Mouse (Mus musculus) monocyte, adult 5-6 weeks (primary cell): ENCODE data around the gene Tmem221. TPM values are rescaled to one million over a fixed set of nuclear protein-coding genes. Genes with fewer than 3 reads are reported as not detected.
"Not testable (repeated sequence)": the region's sequence is repeated elsewhere in the genome, so short reads cannot be mapped to it uniquely, and the experiment has no call there.

Experiments
- ATAC-seq: fragments of 153-309, 156-312 bp; replicated peaks from 2 replicates; pipeline ENCODE4 v1.8.0; 2017; ENCODE audit warnings: mild to moderate bottlenecking; ENCODE audit not compliant: low TSS enrichment, insufficient number of reproducible peaks, severe bottlenecking, poor library complexity, low FRiP score
- total RNA-seq: library from RNA; stranded (forward); fragments of 200-1000, 200-491, 200-594 nt; gene quantifications from 3 replicates; pipeline ENCODE4 v1.2.3, GENCODE M21; 2017

Gene Tmem221
- total RNA-seq, 1 experiment from 2014 or later: not detected

DNA sequence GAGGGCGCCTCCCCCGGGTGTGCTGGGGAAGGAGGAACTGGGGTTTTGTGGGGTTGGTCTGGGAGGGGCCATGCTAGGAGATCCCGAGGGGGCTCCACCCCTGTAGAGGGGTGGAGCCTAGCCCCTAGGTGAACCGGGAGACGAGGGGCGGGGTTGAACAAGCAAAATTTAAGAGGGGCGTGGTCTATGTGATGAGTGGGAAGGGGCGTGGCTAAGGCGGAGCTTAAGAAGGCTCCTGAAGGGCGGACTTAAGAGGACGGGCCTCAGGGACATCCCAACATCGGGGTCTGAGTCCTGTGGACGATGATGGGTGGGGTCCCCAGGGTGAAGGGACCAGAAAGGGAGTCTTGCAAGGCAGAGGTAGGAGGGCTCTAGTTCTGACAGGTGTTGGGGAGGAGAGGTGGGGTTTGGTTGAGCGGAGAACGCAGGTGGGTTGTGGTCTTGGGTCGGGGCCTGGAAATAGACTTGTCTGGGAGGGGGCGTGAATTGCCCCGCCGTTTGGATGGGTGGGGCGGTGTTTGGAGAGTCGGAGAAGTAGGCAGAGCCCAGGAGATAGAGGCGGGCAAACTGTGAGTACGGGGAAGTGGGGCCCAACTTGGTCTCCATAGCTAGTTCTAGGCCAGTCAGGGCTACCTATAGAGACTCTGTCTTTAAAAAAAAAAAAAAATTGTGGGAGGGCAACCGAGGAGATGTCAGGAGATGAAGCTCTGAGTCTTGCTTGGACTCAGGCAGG, 453 bp upstream of the Tmem221 start:
- ATAC-seq: peak; percentile 64

DNA sequence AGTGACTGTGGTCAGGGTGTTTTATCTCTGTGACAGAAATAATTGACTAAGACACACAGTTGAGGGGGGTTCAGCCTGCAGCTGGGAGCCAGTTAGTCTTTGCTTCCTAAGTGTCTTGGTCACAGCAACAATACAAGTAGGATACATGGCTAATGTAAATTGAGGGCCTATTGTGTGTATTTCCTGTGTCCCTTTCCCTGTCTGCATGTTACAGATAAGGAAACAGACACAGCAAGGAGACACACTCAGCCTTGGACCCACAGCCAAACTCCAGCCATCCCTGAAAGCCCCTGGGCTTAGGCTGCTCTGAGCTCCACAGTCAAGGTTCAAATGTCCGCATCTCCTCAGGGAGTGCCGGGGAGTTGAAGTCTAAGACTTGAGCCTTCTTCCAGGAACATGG, 4.0 kb downstream of the Tmem221 start:
- no peak for ATAC-seq

DNA sequence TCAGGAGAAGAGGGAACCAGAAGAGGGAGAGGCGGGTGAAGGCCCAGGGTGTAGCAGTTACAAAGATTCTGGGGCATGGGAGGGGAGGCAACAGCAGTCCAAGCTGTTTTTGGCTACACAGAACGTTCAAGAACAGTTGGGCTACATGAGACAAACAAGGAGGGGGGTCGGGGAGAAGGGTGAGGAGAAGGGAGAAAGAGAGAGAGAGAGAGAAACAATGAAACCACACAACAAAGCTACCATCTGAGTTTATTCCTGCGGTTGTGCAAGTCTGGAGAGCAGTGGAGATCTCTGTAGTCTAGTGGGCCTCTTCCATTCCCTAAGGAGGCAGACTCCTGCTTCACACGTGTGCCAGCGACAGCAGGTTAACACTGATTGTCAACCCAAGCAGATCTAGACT, 4.7 kb downstream of the Tmem221 start:
- no peak for ATAC-seq

DNA sequence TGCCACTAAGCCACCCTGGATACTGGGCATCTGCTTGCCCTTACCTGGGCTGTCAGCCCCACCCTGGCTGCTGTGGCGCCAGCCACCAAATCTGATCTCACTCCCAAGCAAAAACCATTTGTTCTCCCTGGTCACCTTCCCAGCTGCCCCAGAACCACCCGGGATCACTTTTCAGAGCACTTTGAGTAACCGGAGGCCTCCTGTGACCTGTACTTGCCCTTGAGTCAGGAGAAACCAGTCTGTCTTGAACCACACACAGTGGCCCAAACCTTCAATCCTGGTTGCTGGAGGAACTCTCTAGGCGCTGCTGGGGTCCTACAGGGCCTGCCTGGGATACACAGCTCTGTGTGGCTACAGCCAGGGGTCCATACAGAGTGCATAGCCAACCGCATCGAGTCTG, 5.9 kb downstream of the Tmem221 start:
- ATAC-seq: no peak

DNA sequence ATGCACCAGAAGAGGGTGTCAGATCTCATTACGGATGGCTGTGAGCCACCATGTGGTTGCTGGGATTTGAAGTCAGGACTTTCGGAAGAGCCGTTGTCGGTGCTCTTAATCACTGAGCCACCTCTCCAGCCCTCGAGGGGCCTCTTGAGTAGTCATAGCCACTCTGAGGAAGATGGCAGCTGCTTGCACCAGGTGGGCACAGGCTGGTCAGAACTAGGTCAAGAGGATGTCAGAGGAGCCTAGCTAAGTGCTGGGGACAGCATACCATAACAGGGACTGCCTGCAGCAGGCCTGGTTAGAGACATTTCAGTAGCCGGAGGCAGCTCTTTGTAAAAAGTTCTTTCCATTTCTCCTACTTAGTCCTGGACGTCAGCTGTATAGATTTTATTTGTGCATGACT, 7.9 kb downstream of the Tmem221 start:
- ATAC-seq: no peak

DNA sequence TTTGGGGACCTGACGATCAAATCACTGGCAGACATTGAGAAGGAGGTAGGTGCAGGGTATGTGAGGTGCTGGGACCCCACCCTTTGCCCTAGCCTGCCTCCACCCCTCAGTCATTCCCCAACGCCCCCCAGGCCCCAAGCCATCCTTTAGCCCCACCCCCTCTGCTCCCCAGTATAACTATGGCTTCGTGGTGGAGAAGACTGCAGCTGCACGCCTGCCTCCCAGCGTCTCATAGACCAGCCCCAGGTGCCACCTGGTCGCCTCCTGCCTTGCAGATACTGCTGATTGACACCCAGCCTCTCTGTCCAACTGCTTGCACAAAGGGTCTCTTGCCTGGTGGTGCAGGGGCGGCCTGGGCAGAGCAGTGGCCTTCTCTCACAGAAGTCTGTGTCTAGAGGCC, 11.1 kb downstream of the Tmem221 start:
- no peak for ATAC-seq

DNA sequence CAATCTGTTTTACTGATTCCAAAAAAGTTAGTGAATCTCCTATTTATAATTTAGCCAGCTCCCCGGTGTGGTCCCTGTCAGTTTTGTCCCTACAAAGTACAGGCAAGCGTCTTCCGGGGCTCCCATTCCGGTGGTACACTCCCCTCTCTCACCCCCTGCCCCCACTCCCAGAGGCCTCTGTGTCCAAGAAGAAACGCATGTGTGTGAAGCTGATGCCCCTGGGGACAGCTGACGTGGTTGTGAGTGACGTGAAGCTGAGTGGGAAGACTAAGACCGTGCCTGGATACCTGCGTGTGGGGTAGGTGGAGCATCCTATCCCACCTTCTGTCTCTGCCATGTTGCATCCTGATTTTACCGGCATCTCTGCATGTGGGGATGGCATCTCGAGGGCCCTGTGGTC, 13.6 kb downstream of the Tmem221 start:
- ATAC-seq: no peak

DNA sequence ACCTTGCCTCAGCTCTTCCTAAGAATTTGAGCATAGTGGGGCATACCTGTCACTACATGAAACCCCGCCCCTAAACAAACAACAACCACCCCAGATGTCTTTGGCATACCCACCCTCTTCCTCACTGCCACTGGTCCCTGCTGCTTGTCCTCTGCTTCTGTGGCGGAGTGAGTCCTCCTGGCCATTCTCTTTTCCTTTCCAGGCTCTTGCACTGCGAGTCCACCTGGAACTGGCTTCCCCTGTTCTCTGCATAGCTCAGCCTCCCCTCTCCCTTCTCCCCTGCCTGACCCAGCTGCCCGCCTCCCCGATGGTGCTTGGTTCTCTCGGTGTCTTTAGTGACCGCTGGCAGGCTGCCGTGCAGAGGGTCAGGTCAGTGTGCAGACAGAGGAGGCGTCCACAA, 14.9 kb downstream of the Tmem221 start:
- ATAC-seq: no peak

DNA sequence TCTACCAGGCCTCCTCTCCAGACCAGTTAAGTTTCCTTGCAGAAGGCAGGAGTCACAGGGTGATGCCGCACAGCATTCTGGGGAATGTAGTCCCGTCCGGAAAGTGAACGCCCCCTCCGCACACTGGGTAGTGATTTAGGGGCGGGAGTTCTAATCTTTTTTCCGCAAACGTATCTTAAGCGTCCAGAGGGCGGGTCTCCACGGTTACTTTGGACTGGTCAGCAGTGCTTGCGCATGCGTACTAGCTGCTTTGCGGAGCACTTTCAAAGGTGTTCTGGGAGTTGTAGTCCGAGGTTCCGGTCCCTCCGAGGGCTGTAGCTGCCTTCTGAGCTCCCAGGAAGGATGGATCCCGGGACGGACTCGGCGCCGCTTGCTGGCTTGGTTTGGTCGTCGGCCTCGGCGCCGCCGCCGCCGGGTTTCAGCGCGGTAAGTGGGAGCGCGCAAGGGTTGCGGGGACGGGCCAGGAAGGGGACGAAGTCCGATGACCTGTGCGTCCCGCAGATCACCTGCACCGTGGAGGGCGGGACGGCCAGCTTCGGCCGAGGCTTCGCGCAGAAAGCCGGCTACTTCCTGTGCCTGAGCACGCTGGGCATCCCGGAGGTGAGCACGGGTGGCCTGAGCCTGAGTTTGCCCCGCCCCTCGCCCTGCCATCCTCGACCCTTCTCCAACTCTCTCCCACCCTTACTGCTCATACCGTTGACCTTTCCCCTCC, 15.9 kb downstream of the Tmem221 start, which contains the start of gene Mvb12a:
Gene Mvb12a (plus strand): TSS at position 291 of the 712 bp plus-strand sequence.
- peak; percentile 95 for ATAC-seq

DNA sequence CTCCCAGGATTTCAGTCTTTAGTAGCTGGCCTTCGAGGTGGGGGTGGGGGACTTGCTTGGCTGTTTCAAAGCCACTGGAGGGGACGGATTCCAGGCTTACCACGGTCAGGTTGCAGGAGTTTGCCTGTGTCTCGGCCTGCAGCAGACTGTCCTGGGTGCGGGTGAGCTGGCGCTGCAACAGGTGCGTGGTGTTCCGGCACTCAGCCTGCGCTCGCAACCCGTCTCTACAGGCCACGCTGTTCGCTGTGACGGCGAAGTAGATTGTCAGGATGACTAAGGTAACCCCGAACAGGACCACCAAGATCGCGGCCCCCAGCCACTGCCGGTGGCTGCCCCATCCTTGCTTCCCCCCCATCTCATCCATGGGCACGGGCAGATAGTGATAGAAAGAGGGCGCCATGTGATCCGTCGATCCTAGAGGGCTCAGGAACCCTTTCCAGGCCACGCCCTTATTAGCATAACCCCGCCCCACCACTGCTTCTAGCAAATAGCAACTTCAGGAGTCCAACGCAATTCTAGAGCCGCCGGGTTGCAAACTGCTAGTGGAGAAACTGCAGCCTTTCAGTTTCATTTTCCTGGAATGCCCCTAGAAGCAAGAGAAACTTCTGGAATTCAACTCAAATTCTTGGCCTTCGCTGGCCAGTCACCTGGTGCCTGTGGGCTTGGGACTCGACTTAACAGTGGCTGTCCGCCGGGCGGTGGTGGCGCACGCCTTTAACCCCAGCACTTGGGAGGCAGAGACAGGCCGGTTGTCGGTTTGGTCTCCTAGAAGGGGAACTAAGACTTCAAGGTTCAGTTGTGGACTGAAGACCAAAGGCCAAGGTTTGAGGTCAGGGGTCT, 21.4 kb downstream of the Tmem221 start, which contains the start of gene Bst2:
Gene Bst2 (minus strand): TSS at position 429 of the 840 bp plus-strand sequence.
- peak; percentile 88 for ATAC-seq

DNA sequence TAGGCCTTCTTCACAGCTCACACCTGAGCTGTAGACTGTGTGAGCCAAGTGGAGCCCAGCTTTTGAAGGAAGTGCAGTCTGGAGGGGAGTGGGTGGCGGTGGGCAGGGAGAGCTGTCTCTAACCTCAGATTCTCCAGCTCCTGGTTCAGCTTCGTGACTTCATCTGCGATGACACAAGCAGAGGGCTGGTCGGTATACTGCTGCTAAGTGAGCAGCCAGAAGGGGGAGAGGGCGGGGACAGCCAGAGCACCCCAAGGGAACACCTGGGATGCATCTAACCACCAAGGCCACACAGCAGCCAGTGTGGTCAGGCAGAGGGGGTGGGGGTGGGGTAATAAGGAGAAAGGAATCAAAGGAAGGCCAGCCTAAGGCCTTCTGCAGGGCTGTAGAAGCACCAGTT, 23.0 kb downstream of the Tmem221 start:
- ATAC-seq: no peak

DNA sequence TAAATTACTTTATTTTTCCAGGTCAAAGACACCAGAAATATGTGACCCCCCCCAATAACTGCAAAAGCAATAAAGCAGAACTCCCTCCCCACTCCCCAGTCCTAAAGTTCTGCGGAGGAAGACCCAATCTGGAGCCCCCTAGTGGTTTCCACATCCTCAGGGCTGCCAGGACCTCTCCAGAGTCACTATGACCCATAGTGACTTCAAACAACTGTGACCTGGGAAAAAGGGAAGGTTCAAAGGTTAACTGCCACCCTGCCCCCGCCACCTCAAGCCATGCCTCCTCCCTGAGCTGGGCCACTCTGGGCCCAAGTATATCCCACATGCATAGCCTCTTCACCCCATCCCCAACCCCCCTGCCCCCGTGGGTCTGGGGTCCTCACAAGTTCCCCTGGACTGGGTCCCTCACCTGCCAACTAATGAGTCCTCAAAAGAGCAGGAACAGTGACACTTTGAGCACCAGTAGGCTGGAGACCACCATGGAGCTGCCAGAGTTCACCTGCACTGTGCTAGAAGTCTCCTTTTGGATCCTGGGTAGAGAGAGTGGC, 24.3 kb downstream of the Tmem221 start:
- no peak for ATAC-seq

DNA sequence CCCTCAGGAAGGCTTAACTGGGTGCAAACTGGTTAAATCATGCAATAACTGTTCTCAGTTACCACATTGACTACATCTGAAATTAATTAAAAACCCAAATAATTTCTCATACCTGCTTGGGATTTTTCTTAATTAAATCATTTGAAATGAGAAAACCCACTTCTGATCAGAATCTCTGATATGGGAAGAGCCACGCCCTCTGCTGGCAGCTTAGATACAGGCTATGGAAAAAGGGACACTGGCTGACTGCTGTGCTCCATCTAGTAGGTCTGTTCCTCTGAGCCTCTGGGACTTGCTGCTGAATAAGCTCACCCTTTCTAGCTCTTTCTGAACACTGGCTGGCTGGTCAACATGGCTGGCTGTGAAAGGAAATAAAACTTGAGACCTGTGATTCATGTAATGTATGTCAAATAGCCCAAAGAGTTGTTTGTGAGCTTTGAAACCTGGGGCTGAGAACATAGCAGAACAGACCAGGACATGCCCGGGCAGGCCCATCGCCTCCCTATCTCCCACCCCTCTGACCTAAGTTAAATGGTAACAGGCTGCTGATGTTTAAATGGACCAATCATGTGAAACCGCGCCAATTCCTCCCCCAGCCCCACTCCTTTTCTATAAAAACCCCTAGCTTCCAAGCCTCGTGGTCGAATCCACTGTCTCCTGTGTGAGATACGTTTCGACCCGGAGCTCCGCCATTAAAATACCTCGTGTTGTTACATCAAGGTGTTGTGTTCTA, 27.8 kb downstream of the Tmem221 start:
- not testable (repeated sequence) for ATAC-seq

DNA sequence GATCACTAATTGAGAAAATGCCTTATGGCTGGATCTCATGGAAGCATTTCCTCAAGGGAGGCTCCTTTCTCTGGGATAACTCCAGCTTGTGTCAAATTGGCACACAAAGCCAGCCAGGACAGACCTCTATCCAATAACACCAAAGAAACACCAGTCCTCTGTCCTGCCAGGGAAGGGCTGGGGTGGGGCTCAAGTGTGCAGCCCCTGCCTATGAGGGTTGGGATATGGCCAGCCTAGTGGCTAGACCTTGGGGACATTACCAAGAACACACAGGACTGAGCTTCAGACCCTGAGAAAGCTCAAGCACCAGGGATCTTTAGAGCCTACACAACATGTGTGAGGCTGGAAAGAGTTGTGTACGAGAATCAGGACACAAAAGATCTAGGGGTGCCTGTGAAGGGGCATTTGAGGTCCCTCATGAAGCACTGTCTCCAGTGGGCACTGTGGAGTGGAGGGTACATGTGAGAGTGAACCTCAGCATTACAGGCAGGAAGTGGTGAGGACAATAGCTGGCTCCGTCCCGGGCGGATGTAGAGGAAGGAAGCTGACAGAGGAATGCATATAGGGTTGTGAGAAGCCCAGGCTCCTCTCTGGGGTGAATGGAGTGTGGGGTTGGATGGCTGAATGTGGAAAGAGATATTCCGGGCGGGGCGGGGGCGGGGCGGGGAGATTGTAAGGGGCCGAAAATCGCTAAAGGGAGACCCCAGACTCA, 30.2 kb downstream of the Tmem221 start:
- 0 out of 2 replicates have a peak, but pooled peaks have one; percentile 63 for ATAC-seq

DNA sequence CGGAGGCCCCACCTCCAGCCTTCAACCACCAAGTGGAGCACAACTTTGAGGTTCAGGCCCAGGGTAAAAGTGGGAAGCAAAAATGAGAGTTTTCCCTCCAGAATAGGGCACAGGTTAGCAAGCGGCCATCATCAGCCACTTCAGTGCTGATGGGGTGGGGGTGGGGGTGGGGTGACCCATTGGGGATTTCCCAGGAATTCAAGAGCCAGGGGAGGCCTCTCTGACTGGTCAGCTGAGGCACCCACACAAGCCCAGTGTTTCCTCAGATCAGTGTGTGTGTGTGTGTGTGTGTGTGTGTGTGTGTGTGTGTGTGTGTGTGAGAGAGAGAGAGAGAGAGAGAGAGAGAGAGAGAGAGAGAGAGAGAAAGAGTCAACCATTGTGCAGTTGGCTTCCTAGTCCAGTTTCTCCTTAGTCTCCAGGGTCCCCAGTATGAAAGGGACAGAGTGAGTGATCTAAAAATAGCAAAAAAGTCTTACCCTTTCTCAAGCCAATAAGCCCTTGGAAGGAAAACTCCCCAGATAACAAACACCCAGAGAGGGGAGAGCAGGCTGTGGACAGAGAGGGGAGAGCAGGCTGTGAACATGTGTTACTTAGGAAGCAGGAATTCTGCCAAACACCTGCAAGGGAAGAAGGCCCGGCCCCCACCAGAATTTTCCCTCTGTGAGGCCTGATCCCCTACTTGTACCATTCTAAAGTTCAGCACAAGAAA, 31.4 kb downstream of the Tmem221 start:
- ATAC-seq: no peak

DNA sequence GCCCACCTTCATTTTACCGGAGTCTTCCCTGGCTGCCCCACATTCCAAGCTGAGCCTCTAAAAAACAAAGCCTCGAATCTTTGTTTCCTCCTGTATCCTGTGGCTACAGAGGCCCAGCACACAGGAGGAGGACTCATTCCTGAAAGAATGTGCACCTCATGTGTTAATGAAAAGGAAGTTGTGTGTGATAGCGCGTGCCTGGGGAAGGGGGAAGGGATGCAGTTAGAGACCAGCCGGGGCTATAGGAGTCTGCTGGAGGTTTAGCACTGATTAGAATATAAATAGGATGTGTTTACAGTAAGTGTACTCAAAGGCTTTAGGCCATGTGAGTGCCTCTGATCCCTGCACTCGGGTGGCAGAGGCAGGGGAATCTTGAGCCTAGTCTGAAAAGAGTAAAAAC, 32.4 kb downstream of the Tmem221 start:
- no peak for ATAC-seq
